Mouse (Mus musculus): ENCODE results near the gene Mvb12a.

GRCm38 (mm10) chr8:71505326-71505725, 37.4 kb upstream of the Mvb12a start:
- no peak for TF ChIP-seq CTCF (IDR thresholded peaks at IDR 0.05; ENCODE audit: control insufficient read depth, insufficient read depth, insufficient replicate concordance, low read depth, low read length)
- no peak for TF ChIP-seq POLR2A (IDR thresholded peaks at IDR 0.05; ENCODE audit: control insufficient read depth, low read depth, low read length)
